Mouse (Mus musculus): ENCODE results near the gene Snx19. TPM values are rescaled to one million over a fixed set of nuclear protein-coding genes. Genes with fewer than 3 reads are reported as not detected.

Gene Snx19
- not detected in 2 replicates for polyA plus RNA-seq (2012; ENCODE audit: insufficient read depth, insufficient read length, low replicate concordance, missing spikeins)

DNA sequence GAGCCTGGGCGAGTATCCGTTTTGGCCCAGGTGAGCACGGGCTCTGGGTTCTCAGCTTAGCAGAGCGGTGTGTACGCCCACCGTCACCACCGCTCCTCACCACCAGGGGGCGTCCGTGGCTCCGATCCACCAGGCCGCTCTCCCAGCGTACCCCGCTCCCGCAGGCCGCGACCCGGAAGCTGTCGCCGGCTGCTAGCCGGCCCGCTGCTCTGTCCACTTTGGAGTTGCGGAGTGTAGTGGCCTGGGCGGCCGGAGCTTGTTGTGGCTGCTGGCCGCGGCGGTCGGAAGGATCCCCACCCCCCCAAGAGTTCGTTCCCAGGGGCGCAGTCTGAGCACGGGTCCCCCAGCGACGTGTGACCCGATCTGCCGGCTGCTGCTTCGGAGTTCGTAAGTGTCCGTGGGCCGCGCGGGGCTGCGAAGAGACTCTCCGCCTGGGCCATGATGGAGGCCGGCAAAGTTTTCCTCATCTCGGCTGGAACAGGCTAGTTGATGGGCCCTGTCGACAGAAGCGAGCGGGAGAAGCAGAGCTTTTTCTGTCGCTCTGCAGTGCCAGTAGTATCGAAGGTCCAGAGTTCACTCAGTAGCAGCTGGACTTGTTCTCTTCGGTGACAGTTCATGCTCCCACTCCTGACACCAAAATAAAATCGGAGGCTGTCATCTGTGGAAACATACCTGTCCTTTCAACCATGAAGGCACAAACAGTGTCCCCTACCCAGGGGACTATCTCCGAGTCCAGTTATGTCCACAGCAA is at the start of gene Snx19:
Gene Snx19, plus strand, starts transcription at position 227 of the 751 bp plus-strand sequence.
- Histone ChIP-seq H3K4me3 (ENCODE audit: insufficient read depth, low read depth, low read length) (peak within 1 kb of the TSS; percentile 97), H3K4me1 (ENCODE audit: control insufficient read depth, insufficient read depth, low read length) (peaks cover 23% of the 10 kb centered on the region), H3K27ac (ENCODE audit: insufficient read depth, low read depth, low read length) (no peak within 1 kb of the TSS)
- TF ChIP-seq POLR2A (IDR thresholded peaks at IDR 0.05; ENCODE audit: insufficient read depth, low read depth, low read length) (peak; percentile 32; the same call in 1 of the 2 replicates), CTCF (IDR thresholded peaks at IDR 0.05; ENCODE audit: insufficient read depth, low read depth, low read length) (peak; percentile 97)
- WGBS: 2% methylated on average over 53 of the region's 53 CpGs

- 56% methylated on average over 1 of the region's 1 CpGs for WGBS
- H3K4me3 ChIP-seq (ENCODE audit: insufficient read depth, low read depth, low read length): no peak overlapping the region
- no peak for TF ChIP-seq POLR2A (IDR thresholded peaks at IDR 0.05; ENCODE audit: insufficient read depth, low read depth, low read length)
- TF ChIP-seq CTCF (IDR thresholded peaks at IDR 0.05; ENCODE audit: insufficient read depth, low read depth, low read length): no peak
- H3K27ac ChIP-seq (ENCODE audit: insufficient read depth, low read depth, low read length): no peak overlapping the region
- H3K4me1 ChIP-seq (ENCODE audit: control insufficient read depth, insufficient read depth, low read length): no peaks in the 10 kb centered on the region
Observed at GRCm38 (mm10) chr9:30400771-30401170, 26.1 kb upstream of the Snx19 start.

GRCm38 (mm10) chr9:30422940-30423339 is 4.0 kb upstream of the Snx19 start:
- H3K4me1 ChIP-seq (ENCODE audit: control insufficient read depth, insufficient read depth, low read length): peaks cover 10% of the 10 kb centered on the region
- WGBS: 0% methylated on average over 1 of the region's 1 CpGs
- H3K4me3 ChIP-seq (ENCODE audit: insufficient read depth, low read depth, low read length): no peak overlapping the region
- H3K27ac ChIP-seq (ENCODE audit: insufficient read depth, low read depth, low read length): no peak overlapping the region
- TF ChIP-seq CTCF (IDR thresholded peaks at IDR 0.05; ENCODE audit: insufficient read depth, low read depth, low read length) (no peak), POLR2A (IDR thresholded peaks at IDR 0.05; ENCODE audit: insufficient read depth, low read depth, low read length) (no peak)

- TF ChIP-seq POLR2A (IDR thresholded peaks at IDR 0.05; ENCODE audit: insufficient read depth, low read depth, low read length) (no peak), CTCF (IDR thresholded peaks at IDR 0.05; ENCODE audit: insufficient read depth, low read depth, low read length) (no peak)
- WGBS: 91% methylated on average over 7 of the region's 7 CpGs
- H3K4me1 ChIP-seq (ENCODE audit: control insufficient read depth, insufficient read depth, low read length): peaks cover 23% of the 10 kb centered on the region
- no peak overlapping the region for H3K4me3 ChIP-seq (ENCODE audit: insufficient read depth, low read depth, low read length)
- no peak overlapping the region for H3K27ac ChIP-seq (ENCODE audit: insufficient read depth, low read depth, low read length)
Observed at GRCm38 (mm10) chr9:30425178-30425577, 1.7 kb upstream of the Snx19 start.

- Histone ChIP-seq H3K4me3 (ENCODE audit: insufficient read depth, low read depth, low read length) (no peak overlapping the region), H3K4me1 (ENCODE audit: control insufficient read depth, insufficient read depth, low read length) (peaks cover 23% of the 10 kb centered on the region), H3K27ac (ENCODE audit: insufficient read depth, low read depth, low read length) (no peak overlapping the region)
- no peak for TF ChIP-seq POLR2A (IDR thresholded peaks at IDR 0.05; ENCODE audit: insufficient read depth, low read depth, low read length)
- TF ChIP-seq CTCF (IDR thresholded peaks at IDR 0.05; ENCODE audit: insufficient read depth, low read depth, low read length): no peak
- WGBS: 91% methylated on average over 5 of the region's 5 CpGs
Observed at GRCm38 (mm10) chr9:30428231-30428630, 1.3 kb downstream of the Snx19 start.

DNA sequence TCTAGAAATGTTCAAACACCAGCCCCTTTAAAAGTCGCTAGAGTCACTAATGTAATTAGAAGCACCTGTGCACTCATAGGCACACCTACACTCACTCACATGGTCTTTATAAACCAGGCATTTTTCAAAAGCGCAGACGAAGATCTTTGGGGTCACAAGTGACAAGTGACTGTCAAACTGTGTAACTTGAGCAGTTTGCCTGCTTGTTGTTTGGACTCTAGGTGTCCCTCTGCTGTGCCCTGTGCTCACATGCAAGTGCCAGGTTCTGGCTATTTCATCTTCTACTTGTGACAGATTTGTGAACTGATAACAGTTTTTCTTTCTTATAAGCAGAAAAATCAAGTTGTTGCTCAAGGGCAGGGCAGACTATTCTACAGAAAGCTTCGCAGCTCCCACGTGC is 3.5 kb downstream of the Snx19 start:
- H3K4me1 ChIP-seq (ENCODE audit: control insufficient read depth, insufficient read depth, low read length): peaks cover 23% of the 10 kb centered on the region
- H3K27ac ChIP-seq (ENCODE audit: insufficient read depth, low read depth, low read length): no peak overlapping the region
- TF ChIP-seq POLR2A (IDR thresholded peaks at IDR 0.05; ENCODE audit: insufficient read depth, low read depth, low read length) (no peak), CTCF (IDR thresholded peaks at IDR 0.05; ENCODE audit: insufficient read depth, low read depth, low read length) (no peak)
- H3K4me3 ChIP-seq (ENCODE audit: insufficient read depth, low read depth, low read length): no peak overlapping the region
- WGBS: 81% methylated on average over 5 of the region's 5 CpGs

DNA sequence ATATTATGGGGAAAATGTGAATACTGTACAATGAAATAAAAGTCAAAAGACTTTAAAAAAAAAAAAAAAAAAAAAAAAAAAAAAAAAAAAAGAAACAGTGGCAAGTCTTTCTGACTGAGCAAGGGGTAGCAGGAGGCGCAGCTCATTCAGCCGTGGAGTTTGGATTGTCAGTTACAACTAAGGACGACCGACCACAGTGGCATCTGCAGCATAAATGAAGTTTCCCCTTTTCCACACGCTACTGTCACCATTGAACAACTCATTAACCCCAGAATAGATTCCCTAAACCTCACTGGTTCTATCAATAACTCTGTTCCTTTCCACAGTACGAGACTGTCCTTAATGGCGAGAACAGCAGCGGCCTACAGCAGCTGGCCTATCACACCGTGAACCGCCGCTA is 5.0 kb downstream of the Snx19 start:
- Histone ChIP-seq H3K4me3 (ENCODE audit: insufficient read depth, low read depth, low read length) (no peak overlapping the region), H3K4me1 (ENCODE audit: control insufficient read depth, insufficient read depth, low read length) (peaks cover 23% of the 10 kb centered on the region), H3K27ac (ENCODE audit: insufficient read depth, low read depth, low read length) (no peak overlapping the region)
- no peak for TF ChIP-seq CTCF (IDR thresholded peaks at IDR 0.05; ENCODE audit: insufficient read depth, low read depth, low read length)
- no peak for TF ChIP-seq POLR2A (IDR thresholded peaks at IDR 0.05; ENCODE audit: insufficient read depth, low read depth, low read length)
- 91% methylated on average over 11 of the region's 11 CpGs for WGBS

DNA sequence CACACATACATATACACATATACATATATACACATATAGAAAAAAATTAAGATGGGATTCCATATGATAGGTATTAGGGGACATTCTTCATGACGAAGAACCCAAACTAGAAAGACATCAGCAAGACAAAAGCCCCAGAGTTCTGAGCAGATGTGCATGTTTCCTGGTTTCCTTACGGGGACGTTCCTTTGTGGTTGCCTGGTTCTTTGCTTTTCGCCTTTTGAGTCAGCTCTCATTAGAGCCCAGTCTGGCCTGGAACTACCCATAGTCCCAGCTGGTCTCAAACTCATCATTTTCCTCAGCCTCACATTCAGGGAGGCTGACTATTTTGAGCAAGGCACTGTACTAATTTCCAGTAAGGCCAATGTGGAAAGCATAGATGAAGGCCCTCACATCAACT is 7.0 kb downstream of the Snx19 start:
- 98% methylated on average over 4 of the region's 4 CpGs for WGBS
- no peak for TF ChIP-seq CTCF (IDR thresholded peaks at IDR 0.05; ENCODE audit: insufficient read depth, low read depth, low read length)
- TF ChIP-seq POLR2A (IDR thresholded peaks at IDR 0.05; ENCODE audit: insufficient read depth, low read depth, low read length): no peak
- Histone ChIP-seq H3K27ac (ENCODE audit: insufficient read depth, low read depth, low read length) (no peak overlapping the region), H3K4me3 (ENCODE audit: insufficient read depth, low read depth, low read length) (no peak overlapping the region), H3K4me1 (ENCODE audit: control insufficient read depth, insufficient read depth, low read length) (peaks cover 5% of the 10 kb centered on the region)

GRCm38 (mm10) chr9:30435902-30436585 is 9.1 kb downstream of the Snx19 start:
- no peak for TF ChIP-seq POLR2A (IDR thresholded peaks at IDR 0.05; ENCODE audit: insufficient read depth, low read depth, low read length)
- TF ChIP-seq CTCF (IDR thresholded peaks at IDR 0.05; ENCODE audit: insufficient read depth, low read depth, low read length): no peak
- no peak overlapping the region for H3K4me3 ChIP-seq (ENCODE audit: insufficient read depth, low read depth, low read length)
- no peak overlapping the region for H3K27ac ChIP-seq (ENCODE audit: insufficient read depth, low read depth, low read length)
- 88% methylated on average over 8 of the region's 8 CpGs for WGBS
- H3K4me1 ChIP-seq (ENCODE audit: control insufficient read depth, insufficient read depth, low read length): no peaks in the 10 kb centered on the region

All from olfactory bulb, adult 2 months (tissue).